Mouse (Mus musculus): ENCODE results near the gene Igf2.

- TF ChIP-seq POLR2A (IDR thresholded peaks at IDR 0.05; ENCODE audit: borderline replicate concordance, extremely low read depth, low read depth, low read length): no peak
- no peak for TF ChIP-seq CTCF (IDR thresholded peaks at IDR 0.05; ENCODE audit: insufficient read depth, low read length)
Measured at GRCm38 (mm10) chr7:142655633-142656032, 11.0 kb downstream of the Igf2 start.

Data from lung, adult 2 months (tissue).